Mouse (Mus musculus): ENCODE data around the gene Gm26920. TPM values are rescaled to one million over a fixed set of nuclear protein-coding genes. Genes with fewer than 3 reads are reported as not detected.
"Not testable (repeated sequence)": the region's sequence is repeated elsewhere in the genome, so short reads cannot be mapped to it uniquely, and the experiment has no call there.

The Gm26920 gene
- total RNA-seq (2021), result not detected

DNA sequence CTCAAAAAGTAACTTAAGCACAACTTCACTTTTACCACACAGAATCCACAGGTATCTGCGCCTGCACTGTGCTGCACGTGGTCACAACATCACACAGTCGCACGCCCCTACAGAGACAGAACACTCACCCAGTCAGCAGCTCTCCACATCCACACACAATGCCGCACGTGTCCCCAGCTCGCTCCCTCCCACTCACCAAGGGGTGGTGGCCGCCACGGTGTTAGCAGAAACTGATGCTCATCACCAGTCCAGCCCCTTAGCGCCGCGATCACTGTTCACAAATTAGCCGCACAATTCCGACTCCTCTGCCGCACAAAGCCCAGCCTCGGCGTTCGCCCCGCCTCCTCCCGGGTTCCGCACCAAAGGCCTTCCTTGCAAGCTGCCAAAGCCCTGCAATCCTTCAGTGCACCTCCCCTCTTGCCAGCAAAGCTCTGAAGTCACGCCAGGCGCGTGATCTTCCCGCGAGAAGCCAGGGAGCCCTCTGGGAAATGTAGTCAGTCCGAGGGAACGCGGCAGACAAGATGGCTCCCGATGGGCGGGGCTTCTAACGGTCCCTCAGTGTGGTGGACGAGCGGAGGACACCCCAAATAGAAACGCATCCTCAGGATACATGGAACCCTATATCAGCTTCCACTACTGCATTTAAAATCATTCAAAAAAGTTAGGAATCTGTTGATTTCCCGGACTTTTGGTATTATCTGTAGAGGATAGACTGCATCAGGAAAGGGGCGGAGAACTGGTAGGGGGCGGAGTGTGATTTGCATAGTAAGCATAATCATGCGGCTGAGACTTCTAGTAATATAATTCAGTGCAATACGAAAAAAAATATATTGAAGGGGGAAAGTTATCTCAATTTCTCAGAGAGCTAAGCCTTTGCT is at the start of gene Gm26920, which contains the start of gene Zfp566:
TSS of gene Gm26920 (minus strand) at position 319 of the 878 bp plus-strand sequence.
TSS of gene Zfp566 (minus strand) at position 436 of the 878 bp plus-strand sequence.
- intact Hi-C loops (cut with DNase I), result no loop called here
- peak; percentile 95 for DNase-seq (ENCODE audit: low spot score)

DNA sequence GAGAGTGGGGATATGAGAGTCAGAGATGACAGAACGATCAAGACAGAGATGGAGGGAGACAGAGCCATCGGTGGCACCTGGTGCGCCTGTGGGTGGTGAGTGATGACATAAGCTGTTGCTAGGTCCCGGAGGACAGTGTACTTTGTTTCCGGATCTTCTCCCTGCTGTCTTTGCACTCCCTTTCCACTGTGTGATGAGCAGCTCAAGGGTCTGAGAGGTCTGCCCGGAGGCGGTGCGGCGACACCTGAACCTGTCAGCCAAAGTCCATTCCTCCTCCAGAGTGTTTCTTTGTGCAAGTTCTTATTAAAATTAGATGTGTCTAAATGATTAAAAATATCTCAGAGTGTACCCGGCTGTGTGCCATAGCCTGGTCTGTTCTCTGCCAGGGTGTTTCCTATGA is 46.6 kb upstream of the Gm26920 start:
- intact Hi-C loops (cut with DNase I), result no loop called here
- no peak for DNase-seq (ENCODE audit: low spot score)

DNA sequence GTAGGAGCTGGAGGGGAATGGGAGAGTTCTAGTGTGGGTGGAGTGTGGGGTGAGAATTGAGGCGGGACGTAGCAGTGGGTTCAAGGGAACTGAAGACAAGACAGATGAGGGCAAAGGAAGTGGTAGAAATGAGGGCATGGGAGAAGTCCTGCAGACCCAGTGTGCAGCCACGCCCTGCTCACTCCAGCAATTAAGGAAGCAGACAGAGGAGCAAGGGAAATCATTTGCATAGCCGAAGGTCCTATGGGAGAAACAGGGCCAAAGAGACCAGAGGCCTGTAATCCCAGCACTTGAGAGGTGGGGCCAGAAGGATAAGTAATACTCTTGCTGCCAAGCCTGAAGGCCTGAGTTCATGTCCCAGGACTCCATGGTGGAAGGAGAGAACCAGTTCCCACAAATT is 42.2 kb upstream of the Gm26920 start:
- no peak for DNase-seq (ENCODE audit: low spot score)
- intact Hi-C loops (cut with DNase I), result no loop called here

DNA sequence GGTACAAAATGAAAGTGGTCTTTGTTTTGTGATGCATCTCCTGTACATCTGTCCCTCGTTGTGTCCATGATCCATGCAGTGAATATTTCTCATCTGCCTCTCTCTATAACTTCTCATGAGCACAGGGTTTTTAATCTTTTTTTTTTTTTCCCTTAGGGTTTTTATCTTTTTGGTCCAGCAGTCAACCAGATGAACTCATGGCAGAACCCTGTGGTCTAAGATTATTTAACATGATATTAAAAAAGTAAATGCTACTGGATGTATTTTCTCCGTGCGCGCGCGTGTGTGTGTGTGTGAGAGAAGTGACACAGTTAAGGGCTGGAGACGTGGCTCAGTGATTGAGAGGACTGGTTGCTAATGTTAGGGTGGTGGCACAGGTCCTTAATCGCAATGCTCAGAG is 39.7 kb upstream of the Gm26920 start:
- DNase-seq (ENCODE audit: low spot score), result no peak
- intact Hi-C loops (cut with DNase I), result loop anchor here (5.0 kb wide), 1 partner anchor 37 kb away; the partner anchor contains the start of gene Zfp146

DNA sequence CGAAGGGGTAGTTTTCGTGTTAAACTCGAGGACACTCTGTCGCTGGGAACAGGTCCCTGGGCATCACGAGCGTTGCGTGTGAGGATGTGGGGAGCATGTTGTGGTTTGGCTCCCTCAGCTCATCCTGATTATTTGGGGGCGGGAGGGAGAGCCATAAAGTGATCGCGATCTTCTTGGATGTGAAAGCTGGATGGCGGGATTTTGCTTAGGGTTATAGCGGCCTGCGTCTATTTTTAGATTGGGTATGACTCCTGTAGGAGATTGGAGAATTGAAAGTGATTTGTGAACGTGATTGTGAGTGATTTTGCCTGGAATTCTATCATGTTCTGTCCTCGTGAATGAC is 31.9 kb upstream of the Gm26920 start:
- DNase-seq (ENCODE audit: low spot score), result no peak
- intact Hi-C loops (cut with DNase I), result no loop called here

DNA sequence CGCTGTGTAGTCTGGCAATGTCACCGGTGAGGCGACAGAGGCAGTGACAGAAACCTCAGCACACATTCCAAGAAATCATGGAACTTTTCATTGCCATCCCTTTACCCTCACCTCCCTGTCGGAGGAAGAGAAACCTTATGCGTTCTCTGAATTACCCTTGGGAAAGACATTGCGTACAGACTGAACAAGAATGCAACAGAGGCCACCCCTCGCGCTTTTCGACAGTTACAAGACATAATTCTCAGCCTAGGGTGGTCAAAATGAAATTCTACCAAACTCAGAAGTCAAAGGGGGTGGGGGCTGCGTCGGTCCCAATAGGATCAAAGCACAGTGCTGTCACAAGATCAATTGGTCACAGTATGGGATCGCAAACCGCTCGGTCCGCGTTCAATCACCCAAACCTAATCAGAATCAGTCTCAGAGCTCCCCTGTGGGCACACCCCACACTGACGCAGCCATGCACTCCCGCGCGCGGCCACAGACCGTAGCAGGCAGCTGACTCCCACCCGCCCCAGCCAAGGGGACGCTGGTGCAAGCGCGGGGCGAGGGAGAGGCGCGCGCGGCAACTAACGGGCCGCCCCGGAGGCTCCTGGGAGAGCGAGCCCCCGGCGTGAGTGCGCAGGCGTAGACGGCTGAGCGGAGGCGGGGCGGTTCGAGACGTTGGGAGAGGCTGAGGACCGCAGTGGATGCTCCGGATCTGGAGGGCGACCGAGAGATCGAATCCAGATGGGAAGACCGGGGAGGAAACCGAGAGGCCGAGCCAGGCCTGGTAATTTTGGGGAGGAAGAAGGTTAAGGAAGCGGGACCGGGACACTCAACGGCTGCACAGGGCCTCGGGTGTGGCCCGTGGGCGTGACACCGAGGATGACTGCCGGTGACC is 31.3 kb upstream of the Gm26920 start, which contains the start of gene Zfp382:
TSS of gene Zfp382 (plus strand) at position 635 of the 880 bp plus-strand sequence.
- DNase-seq (ENCODE audit: low spot score), result peak; percentile 82
- intact Hi-C loops (cut with DNase I), result loop anchor here (2.0 kb wide), 1 partner anchor 23 kb away; no protein-coding TSS in a partner anchor

DNA sequence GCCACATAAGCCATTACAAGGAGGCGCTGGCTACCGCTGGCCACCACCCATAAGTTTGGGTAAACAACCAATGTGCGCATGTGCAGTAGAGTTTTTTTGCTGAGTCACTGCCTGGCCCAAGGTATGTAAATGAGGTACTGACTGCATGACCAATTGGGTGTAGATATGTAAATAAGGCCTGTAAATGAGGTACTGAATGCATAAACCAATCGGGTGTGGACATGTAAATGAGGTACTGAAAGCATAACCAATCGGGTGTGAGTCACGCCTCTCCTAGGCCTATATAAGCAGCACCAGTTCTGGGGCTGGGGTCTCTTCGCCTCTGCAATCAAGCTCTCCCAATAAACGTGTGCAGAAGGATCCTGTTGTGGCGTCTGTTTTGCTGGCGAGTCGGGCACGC is 27.7 kb upstream of the Gm26920 start:
- DNase-seq (ENCODE audit: low spot score); intact Hi-C loops (cut with DNase I): not testable (repeated sequence)

DNA sequence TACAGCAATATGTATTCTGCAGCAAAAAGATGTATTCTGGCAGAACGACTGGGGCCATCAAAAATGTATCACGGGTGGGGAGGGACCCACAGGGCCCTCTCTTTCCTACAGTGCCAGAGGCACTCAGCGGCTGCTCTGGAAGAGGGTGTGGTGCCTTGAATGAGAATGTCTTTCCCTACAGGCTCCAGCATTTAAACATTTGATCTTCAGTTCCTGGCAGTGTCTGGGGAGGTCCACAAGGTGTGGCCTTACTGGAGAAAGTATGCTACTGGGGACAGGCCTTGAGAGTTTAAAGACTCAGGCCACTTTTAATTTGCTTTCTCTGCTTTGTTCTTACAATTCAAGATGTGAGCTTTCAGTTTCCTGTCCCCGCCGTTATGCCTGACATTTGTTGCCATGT is 25.9 kb upstream of the Gm26920 start:
- intact Hi-C loops (cut with DNase I), result no loop called here
- no peak for DNase-seq (ENCODE audit: low spot score)

DNA sequence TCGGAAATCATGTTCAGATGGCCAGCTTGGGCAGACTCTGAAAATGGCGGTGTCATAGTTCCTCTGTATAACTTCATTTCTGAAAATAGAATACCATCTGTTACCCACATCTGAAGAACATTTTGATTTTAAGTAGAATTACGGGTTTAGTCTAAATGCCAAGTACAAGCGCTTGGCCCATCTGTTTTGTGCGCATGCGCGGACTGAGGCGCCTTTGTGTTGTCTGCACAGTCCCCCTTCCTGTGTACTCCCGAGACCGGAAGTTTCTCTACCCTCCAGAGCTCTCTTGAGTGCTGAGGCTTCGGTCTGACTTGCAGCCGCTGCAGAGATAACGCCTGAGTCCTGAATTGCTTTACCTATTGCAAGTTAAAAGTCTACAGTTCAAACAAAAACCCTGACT is 9.1 kb upstream of the Gm26920 start:
- no peak for DNase-seq (ENCODE audit: low spot score)
- intact Hi-C loops (cut with DNase I), result loop anchor here (2.0 kb wide), 2 partner anchors 22 to 68 kb away; partner anchors contain the start of gene Zfp382

DNA sequence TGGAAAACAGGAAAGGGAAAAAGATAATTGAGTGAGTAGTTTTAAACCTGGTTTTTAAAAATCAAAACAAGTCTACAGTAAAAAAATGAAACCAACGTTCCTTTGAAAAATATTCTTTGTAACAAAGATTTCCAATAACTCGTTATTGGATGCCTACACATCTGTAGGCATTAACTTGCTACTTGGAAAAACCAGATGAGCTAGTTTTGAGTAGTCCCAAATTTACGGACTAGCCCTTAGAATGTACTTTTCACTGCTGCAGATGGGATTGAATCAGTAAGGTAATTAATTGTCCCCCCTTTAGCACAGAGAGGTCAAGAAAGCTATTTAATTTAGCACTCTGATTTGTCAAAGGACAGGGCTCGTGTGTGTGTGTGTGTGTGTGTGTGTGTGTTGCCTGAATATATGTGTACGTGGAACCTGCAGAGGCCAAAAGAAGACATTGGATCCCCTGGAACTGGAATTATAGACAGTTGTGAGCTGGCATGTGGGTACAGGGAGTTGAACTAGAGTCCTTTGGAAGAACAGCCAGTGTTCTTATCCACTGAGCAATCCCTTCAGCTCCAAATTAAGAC is 5.4 kb upstream of the Gm26920 start:
- intact Hi-C loops (cut with DNase I), result no loop called here

DNA sequence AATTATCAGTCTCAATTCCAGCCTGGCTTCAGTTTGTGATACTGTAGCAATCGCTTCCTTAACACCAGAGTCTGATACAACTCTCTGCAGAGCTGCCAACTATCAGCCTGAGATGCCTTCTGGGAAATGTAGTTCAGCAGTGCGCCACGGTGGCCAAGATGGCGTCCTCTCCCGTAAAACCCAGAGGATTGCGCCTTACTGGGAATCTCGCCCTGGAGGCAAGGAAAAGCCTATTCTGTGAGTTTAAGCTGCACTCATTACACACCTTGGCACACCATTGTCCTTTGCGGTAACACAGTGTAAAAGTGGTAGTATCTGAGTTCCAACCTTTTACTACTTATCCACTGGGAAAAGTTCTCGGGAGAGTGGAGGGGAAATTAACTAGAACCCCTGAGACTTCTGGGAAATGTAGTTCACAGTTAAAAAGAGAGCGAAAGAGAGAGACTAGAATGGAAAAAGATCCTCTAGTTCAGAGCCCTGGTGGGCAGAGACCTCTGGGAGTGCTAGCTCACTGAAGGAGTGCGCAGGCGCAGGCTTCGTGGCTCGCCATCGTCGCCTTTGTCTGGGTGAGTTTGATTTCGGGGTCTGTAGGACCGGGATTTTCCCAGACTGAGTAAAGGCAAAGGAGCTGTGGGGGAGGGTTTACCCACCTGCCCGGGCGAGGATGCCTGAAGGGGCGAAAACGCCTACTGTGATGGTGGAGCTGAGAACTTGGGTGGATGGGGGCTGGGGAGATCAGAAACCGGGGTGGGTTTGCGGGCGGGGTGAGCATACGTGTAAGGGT is 4.6 kb upstream of the Gm26920 start, which contains the start of gene Zfp260:
TSS of gene Zfp260 (plus strand) at position 132 of the 784 bp plus-strand sequence.
- intact Hi-C loops (cut with DNase I), result no loop called here
- DNase-seq (ENCODE audit: low spot score), result peak; percentile 81

More for the DNA sequence above, 5.4 kb upstream of the Gm26920 start:
- DNase-seq (ENCODE audit: low spot score), result no peak

DNA sequence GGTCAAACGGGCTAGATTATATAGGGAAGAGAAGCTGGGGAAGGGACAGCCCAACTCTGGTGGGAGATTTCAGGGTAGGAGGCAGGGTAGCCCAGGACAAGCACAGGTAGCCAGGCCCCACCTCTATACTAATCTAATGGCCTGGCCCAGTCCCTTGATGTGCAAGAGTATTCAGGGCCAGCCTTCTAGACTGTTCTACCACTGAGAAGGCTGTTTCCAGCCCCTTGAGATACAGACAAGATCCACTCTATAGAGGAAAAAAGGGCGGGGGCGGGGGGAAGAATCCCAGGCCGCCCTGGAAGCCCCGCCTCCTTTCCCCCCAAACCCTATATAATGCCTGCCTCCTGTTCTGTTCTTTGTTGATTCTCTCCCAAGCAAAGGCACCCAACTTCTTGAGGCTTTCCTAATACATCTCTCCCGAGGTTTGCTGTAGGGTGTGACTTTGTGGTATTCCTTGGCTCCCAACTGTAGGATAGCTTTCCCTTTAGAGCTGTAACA is 3.8 kb upstream of the Gm26920 start:
- no peak for DNase-seq (ENCODE audit: low spot score)
- intact Hi-C loops (cut with DNase I), result no loop called here

DNA sequence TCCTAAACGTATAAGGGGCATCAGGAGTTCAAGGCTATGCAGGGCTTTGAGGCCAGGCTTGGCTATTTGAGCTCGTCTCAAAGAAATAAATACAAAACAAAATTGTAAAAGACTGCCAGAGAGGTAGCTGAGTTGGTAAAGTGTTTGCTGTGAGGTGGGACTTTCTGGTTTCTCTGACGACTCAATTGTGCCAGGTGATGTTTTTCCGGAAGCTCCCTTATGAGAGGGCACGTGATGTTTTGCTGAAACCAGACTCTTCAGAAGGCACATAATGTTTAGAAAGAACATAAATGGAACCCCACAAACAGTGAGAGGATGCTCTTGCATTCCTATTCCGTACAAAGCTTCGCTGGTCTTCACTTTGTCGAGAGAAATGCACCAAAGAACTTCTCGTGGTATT is 2.5 kb upstream of the Gm26920 start:
- intact Hi-C loops (cut with DNase I), result no loop called here
- DNase-seq (ENCODE audit: low spot score), result no peak

DNA sequence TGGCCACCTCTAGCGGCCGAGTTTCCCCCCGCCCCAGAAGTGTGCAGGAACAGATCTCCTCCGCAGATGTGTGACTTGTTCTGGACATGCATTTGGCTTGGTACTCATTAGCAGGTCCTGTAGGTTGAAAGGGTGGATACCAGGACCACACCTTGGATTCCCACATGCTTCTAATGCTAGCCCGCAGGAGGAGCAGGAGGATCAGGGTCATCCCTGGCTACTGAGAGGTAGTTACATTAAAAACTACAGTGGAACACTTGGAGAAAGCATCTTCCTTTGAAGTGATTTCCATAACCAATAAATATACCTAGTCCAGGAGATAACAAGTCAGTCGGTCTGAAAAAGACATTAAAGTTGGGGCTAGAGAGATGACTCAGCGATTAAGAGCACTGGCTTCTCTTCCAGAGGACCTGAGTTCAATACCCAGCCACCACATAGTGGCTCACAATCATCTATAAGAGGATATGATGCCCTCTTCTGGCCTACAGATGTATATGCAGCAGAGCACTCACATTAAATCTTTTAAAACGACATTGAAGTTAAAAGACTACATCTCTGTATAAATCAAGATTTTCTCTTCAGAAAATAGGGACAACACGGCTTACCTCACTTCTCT is 868 bp upstream of the Gm26920 start:
- no peak for DNase-seq (ENCODE audit: low spot score)
- intact Hi-C loops (cut with DNase I), result no loop called here

DNA sequence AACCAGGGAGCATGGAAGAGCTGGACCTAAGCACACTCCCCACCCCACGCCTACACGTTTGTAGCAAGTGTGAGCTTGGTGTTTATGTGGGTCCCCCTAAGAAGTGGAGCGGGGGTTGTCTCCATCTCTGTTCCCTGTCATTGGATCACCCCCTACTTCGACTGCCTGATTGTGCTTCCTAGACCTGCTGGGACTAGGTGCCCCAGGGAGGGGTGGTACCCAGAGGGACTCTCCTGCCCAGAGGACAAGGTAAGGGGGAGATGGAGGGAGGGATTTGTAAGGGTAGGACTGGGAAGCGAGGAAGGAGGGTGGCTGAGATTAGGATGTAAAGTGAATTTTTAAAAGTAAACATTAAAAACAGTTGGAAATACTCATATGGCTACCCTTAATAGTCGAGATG is 805 bp downstream of the Gm26920 start:
- DNase-seq (ENCODE audit: low spot score), result no peak
- intact Hi-C loops (cut with DNase I), result loop anchor here (5.0 kb wide), 1 partner anchor 37 kb away; the partner anchor contains the start of gene Zfp14

DNA sequence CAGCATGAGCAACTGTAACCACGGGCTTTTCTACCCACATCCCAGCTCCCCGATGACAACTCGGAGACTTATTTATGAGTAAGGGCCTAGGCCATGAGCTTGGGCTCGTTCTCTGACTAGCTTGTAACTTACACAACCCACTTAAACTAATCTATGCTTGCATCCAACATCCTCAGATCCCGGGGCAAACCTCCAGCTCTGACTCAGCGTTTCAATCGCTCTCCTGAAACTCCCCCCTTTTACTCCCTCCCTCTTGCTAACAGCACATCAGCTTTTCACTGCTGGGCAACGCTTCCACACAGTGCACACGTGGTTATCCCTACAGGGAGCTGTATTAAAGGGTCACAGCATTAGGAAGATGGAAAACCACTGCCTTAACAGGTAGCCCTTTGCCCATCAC is 3.7 kb downstream of the Gm26920 start:
- no peak for DNase-seq (ENCODE audit: low spot score)
- intact Hi-C loops (cut with DNase I), result loop anchor here (5.0 kb wide), 1 partner anchor 34 kb away; the partner anchor contains the start of gene Zfp14

DNA sequence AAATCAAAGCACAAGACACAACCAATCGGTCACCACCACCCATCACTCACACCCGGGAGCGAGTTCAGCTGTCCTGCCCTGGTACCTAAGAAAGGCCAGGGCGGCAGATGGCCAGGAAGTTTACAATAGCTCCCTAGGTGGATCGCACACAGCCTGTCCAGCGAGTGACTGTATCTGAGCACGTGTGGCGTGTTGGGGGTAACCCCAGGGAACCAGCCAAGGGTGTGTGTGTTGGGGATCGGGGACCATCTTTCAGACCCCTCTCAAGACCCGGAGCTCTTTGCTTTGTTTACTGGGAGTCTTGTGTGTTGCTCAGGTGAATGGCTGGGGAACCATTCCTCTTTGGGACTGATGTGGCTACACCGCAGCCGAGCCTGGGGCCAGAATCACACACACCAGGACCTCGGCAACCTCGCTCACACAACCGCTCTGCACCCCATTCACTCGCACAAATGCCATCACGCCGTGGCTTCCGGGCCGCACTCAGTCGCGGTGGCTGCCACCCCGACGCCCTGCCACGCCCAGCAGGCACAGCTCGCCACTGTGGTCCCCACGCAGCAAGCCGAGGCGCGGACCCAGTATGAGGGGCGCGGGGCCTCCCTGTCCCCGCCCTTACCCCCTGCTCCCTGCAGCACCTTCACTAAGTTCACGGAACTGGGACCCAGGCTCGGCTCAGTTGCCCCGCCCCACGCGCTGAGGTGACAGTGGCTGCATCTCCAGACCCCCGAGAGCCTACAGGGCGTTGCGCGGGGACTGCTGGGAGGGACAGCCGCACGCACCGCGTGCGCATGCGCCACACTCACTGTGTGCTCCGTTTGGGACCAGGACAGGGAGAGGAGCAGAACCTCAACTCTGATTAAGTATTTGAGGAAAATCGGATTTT is 17.8 kb downstream of the Gm26920 start, which contains the start of gene Zfp82:
TSS of gene Zfp82 (minus strand) at position 755 of the 883 bp plus-strand sequence.
- peak; percentile 58 for DNase-seq (ENCODE audit: low spot score)
- intact Hi-C loops (cut with DNase I), result no loop called here

DNA sequence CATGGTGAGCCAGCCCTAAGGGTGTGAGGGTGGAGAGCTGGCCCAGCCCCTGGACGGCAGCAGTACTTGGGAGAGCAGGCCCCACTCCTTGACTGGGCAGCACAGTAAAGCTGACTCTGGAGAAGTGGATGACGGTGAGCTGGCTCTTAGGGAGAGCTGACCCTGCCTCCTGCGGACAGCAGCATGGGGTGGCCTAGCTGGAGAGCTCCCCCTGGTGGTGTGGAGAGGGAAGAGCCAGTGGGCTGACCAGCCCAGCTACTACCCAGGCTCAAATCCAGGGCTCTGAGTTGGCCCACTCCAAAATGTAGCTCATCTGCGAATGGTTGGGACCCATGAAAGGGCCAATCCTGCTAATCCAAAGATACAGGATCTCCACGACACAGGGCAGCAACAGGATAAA is 25.6 kb downstream of the Gm26920 start:
- intact Hi-C loops (cut with DNase I), result no loop called here
- no peak for DNase-seq (ENCODE audit: low spot score)
